8 mouse cellular contexts compared by ENCODE assay signal in the genomic region with DNA sequence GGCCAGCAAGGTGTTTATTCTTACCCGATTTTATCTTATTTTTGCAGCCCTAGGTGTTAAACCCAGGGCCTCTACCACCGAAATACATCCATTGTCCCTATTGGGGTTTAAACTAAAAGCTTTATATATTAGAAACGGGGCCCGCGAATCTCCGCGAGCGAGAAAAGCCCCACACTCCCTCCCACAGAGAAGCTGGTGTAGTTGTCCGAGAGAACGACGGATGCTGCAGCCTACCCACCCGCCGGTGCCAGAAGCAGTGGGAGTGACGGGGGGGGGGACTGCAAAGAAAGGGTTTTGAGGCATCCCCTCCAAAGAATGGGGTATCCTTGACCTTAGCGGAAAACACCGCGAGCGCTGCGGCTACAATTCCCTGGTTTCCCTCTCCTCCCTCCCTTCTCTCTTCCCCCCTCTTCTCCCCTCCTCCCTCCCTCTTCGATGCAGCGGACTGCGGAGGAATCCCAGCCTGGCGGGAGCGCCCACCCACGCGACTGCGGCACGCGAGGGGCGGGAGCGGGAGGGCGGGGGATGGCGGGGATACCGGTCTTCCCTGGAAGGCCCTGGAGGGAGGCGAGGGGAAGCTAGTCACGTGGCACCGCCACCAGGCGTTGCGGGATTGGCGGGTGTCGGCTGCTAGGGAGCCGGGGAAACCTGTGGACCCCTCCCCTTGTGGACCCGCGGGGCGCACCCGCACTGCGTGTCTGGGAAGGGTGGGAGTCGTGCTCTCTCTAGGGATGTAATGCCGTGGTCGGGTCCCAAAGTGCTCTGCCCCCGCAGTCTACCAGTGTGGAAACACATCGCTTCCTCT. TPM values are rescaled to one million over a fixed set of nuclear protein-coding genes. Genes with fewer than 3 reads are reported as not detected.
A peak's percentile ranks its signal among the peaks of the same experiment; 100 is the strongest.
DNase-seq lines count a peak whose midpoint lies in the region; ATAC-seq and TF ChIP-seq lines count a peak whose summit lies in the region.

No protein-coding gene starts in this region.

- no peak for TF ChIP-seq EP300 in stomach, postnatal 0 days (optimal IDR thresholded peaks at IDR 0.05)

- no peak for TF ChIP-seq POLR2A in thymus, adult 2 months (IDR thresholded peaks at IDR 0.05; ENCODE audit: control insufficient read depth, extremely low read depth, insufficient read depth, low read length, poor library complexity)

- no peak overlapping the region for H3K27ac ChIP-seq in thymus, adult 2 months (ENCODE audit: control insufficient read depth, insufficient read depth, low read length)
- peak overlapping the region; percentile 14; the same call in 1 of the 2 replicates for H3K27ac ChIP-seq in kidney, embryonic 15.5 days
- H3K27ac ChIP-seq in midbrain, embryonic 16.5 days (ENCODE audit: low read length) = peak overlapping the region; percentile 93
- H3K27ac ChIP-seq in stomach, postnatal 0 days (replicated peaks) = peak overlapping the region; percentile 35; the same call in 1 of the 2 replicates

- ATAC-seq in granulocyte monocyte progenitor cell, adult 5-6 weeks (replicated peaks; ENCODE audit: poor library complexity, severe bottlenecking) = peak; percentile 92
- ATAC-seq in kidney, embryonic 15.5 days (replicated peaks; ENCODE audit: low FRiP score) = peak; percentile 88
- ATAC-seq in midbrain, embryonic 16.5 days = peak; percentile 92
- peak; percentile 87 for ATAC-seq in stomach, postnatal 0 days (ENCODE audit: low FRiP score, low TSS enrichment)

- H3K27me3 ChIP-seq in thymus, adult 2 months (ENCODE audit: control insufficient read depth, insufficient read depth, low read length) = peaks cover 10% of the 10 kb centered on the region
- H3K27me3 ChIP-seq in kidney, embryonic 15.5 days = peaks cover 62% of the 10 kb centered on the region
- no peaks in the 10 kb centered on the region for H3K27me3 ChIP-seq in midbrain, embryonic 16.5 days (ENCODE audit: control insufficient read depth, insufficient read depth, low read depth, low read length)
- no peaks in the 10 kb centered on the region for H3K27me3 ChIP-seq in stomach, postnatal 0 days (ENCODE audit: control insufficient read depth, insufficient read depth, low read length)

- 1% methylated on average over 52 of the region's 52 CpGs for WGBS in thymus, adult 2 months
- 1% methylated on average over 51 of the region's 52 CpGs for WGBS in kidney, embryonic 15.5 days
- under 1% methylated on average over 51 of the region's 52 CpGs for WGBS in midbrain, embryonic 16.5 days
- 0% methylated on average over 44 of the region's 52 CpGs for WGBS in stomach, postnatal 0 days

- no peaks in the 10 kb centered on the region for H3K36me3 ChIP-seq in thymus, adult 2 months (ENCODE audit: control insufficient read depth, insufficient read depth, low read length)
- no peaks in the 10 kb centered on the region for H3K36me3 ChIP-seq in kidney, embryonic 15.5 days
- no peaks in the 10 kb centered on the region for H3K36me3 ChIP-seq in midbrain, embryonic 16.5 days (ENCODE audit: control insufficient read depth, insufficient read depth, low read length)
- no peaks in the 10 kb centered on the region for H3K36me3 ChIP-seq in stomach, postnatal 0 days (ENCODE audit: control insufficient read depth, insufficient read depth, low read length)

- peak; percentile 8 for DNase-seq in thymus, adult 2 months
- DNase-seq in thymus, postnatal 0 days (ENCODE audit: low spot score) = no peak
- peak; percentile 85 for DNase-seq in embryo, embryonic 10 days (ENCODE audit: low spot score)
- DNase-seq in liver = peak; percentile 71
- peak; percentile 76 for DNase-seq in stomach, postnatal 0 days (ENCODE audit: low spot score)

- peak overlapping the region; percentile 41 for H3K9ac ChIP-seq in kidney, embryonic 15.5 days
- H3K9ac ChIP-seq in midbrain, embryonic 16.5 days (ENCODE audit: low read depth, low read length) = peak overlapping the region; percentile 63
- H3K9ac ChIP-seq in stomach, postnatal 0 days (ENCODE audit: low read length) = peak overlapping the region; percentile 52

- H3K4me1 ChIP-seq in thymus, adult 2 months (replicated peaks; ENCODE audit: control insufficient read depth, insufficient read depth, low read length) = peaks cover 5% of the 10 kb centered on the region
- H3K4me1 ChIP-seq in kidney, embryonic 15.5 days = peaks cover 22% of the 10 kb centered on the region
- H3K4me1 ChIP-seq in midbrain, embryonic 16.5 days (ENCODE audit: control insufficient read depth, insufficient read depth, low read length) = peaks cover 17% of the 10 kb centered on the region
- H3K4me1 ChIP-seq in stomach, postnatal 0 days (replicated peaks; ENCODE audit: control insufficient read depth, insufficient read depth) = 0 out of 2 replicates have a peak, but pooled peaks cover 3% of the 10 kb centered on the region

- TF ChIP-seq CTCF in thymus, adult 2 months (IDR thresholded peaks at IDR 0.05; ENCODE audit: borderline replicate concordance, control insufficient read depth, extremely low read depth, insufficient read depth, low read length, poor library complexity) = no peak
- TF ChIP-seq CTCF in stomach, postnatal 0 days (IDR thresholded peaks at IDR 0.05; ENCODE audit: low read depth) = no peak

- H3K9me3 ChIP-seq in kidney, embryonic 15.5 days (replicated peaks) = no peaks in the 10 kb centered on the region
- H3K9me3 ChIP-seq in midbrain, embryonic 16.5 days (replicated peaks; ENCODE audit: control insufficient read depth, low read length, poor library complexity, severe bottlenecking) = no peaks in the 10 kb centered on the region
- H3K9me3 ChIP-seq in stomach, postnatal 0 days (ENCODE audit: control insufficient read depth, low read length) = no peaks in the 10 kb centered on the region

- H3K4me3 ChIP-seq in thymus, adult 2 months (ENCODE audit: control insufficient read depth, insufficient read depth, low read length) = peak overlapping the region; percentile 22
- H3K4me3 ChIP-seq in kidney, embryonic 15.5 days (replicated peaks) = peak overlapping the region; percentile 55
- H3K4me3 ChIP-seq in midbrain, embryonic 16.5 days (ENCODE audit: low read depth, low read length) = peak overlapping the region; percentile 51
- peak overlapping the region; percentile 53 for H3K4me3 ChIP-seq in stomach, postnatal 0 days (ENCODE audit: low read depth, low read length)

- H3K4me2 ChIP-seq in kidney, embryonic 15.5 days = peak overlapping the region; percentile 97
- H3K4me2 ChIP-seq in midbrain, embryonic 16.5 days (ENCODE audit: low read length) = peak overlapping the region; percentile 58
- peak overlapping the region; percentile 92 for H3K4me2 ChIP-seq in stomach, postnatal 0 days (replicated peaks; ENCODE audit: low read depth)

RNA-seq across cellular contexts. Expression of a gene that starts 9.4 kb away (rescaled TPM):
- polyA plus RNA-seq in thymus, adult 2 months (2012; rRNA removed) = 74.1 and 82.3 TPM in 2 replicates
- polyA plus RNA-seq in thymus, postnatal 0 days (2015; fragmentation: Nextera tagmentation; extraction: Ambion mirVana) = 9.4 and 11.0 TPM in 2 replicates
- total RNA-seq in granulocyte monocyte progenitor cell, adult 5-6 weeks (2014; fragmentation: Nextera tagmentation) = 30.6 and 31.7 TPM in 2 replicates
- 54.3 and 75.1 TPM in 2 replicates for total RNA-seq in granulocyte monocyte progenitor cell, adult 5-6 weeks (2017)
- 7.1 TPM in 2 replicates for polyA plus RNA-seq in kidney, embryonic 15.5 days (2015; fragmentation: Nextera tagmentation; extraction: Ambion mirVana)
- polyA plus RNA-seq in midbrain, embryonic 16.5 days (2015; fragmentation: Nextera tagmentation; extraction: Ambion mirVana) = 31.4 and 37.5 TPM in 2 replicates
- polyA plus RNA-seq in stomach, postnatal 0 days (2015; fragmentation: Nextera tagmentation; extraction: Ambion mirVana) = 7.0 and 7.6 TPM in 2 replicates

RNA-seq across cellular contexts. Expression of a gene that starts 56.6 kb away (rescaled TPM):
- 3.9 and 5.5 TPM in 2 replicates for polyA plus RNA-seq in thymus, adult 2 months (2012; rRNA removed)
- polyA plus RNA-seq in thymus, postnatal 0 days (2015; fragmentation: Nextera tagmentation; extraction: Ambion mirVana) = 2.0 and 2.2 TPM in 2 replicates
- not detected in 2 replicates for total RNA-seq in granulocyte monocyte progenitor cell, adult 5-6 weeks (2014; fragmentation: Nextera tagmentation)
- not detected in 2 replicates for total RNA-seq in granulocyte monocyte progenitor cell, adult 5-6 weeks (2017)
- 9.2 TPM in 2 replicates for polyA plus RNA-seq in kidney, embryonic 15.5 days (2015; fragmentation: Nextera tagmentation; extraction: Ambion mirVana)
- polyA plus RNA-seq in midbrain, embryonic 16.5 days (2015; fragmentation: Nextera tagmentation; extraction: Ambion mirVana) = not detected in 2 replicates
- polyA plus RNA-seq in stomach, postnatal 0 days (2015; fragmentation: Nextera tagmentation; extraction: Ambion mirVana) = 106 and 115 TPM in 2 replicates

RNA-seq across cellular contexts. Expression of a gene that starts 56.9 kb away (rescaled TPM):
- polyA plus RNA-seq in thymus, adult 2 months (2012; rRNA removed) = 60.0 and 60.1 TPM in 2 replicates
- polyA plus RNA-seq in thymus, postnatal 0 days (2015; fragmentation: Nextera tagmentation; extraction: Ambion mirVana) = 208 and 209 TPM in 2 replicates
- 166 and 176 TPM in 2 replicates for total RNA-seq in granulocyte monocyte progenitor cell, adult 5-6 weeks (2014; fragmentation: Nextera tagmentation)
- 169 and 186 TPM in 2 replicates for total RNA-seq in granulocyte monocyte progenitor cell, adult 5-6 weeks (2017)
- 224 and 231 TPM in 2 replicates for polyA plus RNA-seq in kidney, embryonic 15.5 days (2015; fragmentation: Nextera tagmentation; extraction: Ambion mirVana)
- 81.6 and 81.7 TPM in 2 replicates for polyA plus RNA-seq in midbrain, embryonic 16.5 days (2015; fragmentation: Nextera tagmentation; extraction: Ambion mirVana)
- 137 and 138 TPM in 2 replicates for polyA plus RNA-seq in stomach, postnatal 0 days (2015; fragmentation: Nextera tagmentation; extraction: Ambion mirVana)

Comparison
In these comparisons a context has a peak if more than half of its experiments do, and no peak if none do; other contexts are left out.
1. RNA of a gene that starts 56.6 kb away (polyA plus RNA-seq): 106 to 115 TPM in stomach, postnatal 0 days; 9.2 TPM in kidney, embryonic 15.5 days, 3.9 to 5.5 TPM in thymus, adult 2 months, 2.0 to 2.2 TPM in thymus, postnatal 0 days and not detected in midbrain, embryonic 16.5 days; every median in the first group is over 10 times any median in the second.
2. Peak in every context shown above with its lines, with median percentiles within 50 percentile points of each other: H3K4me3 ChIP-seq, ATAC-seq, H3K4me2 ChIP-seq and H3K9ac ChIP-seq.